Mouse (Mus musculus) kidney, postnatal 36 days (tissue): ENCODE measurements around the gene Ints3.

Experiments used
- DNase-seq, 2 experiments: peaks; one replicate each; pipeline ENCODE4 v3.0.0; 2021 to 2022; ENCODE audit warnings: mixed read lengths in 2 of 2

Ints3 gene

GRCm38 (mm10) chr3:90433381-90434020 is at the start of gene Ints3:
TSS of gene Ints3 (minus strand) at chr3:90433622.
- peak; percentile 99 to 100 for DNase-seq

- DNase-seq = peak; percentile 95 to 97
These were observed 42.6 kb upstream of the Ints3 start, which contains the start of gene Ilf2 for GRCm38 (mm10) chr3:90475831-90476611. TSS of gene Ilf2 (plus strand) at chr3:90476126.

GRCm38 (mm10) chr3:90475151-90475830 is 41.9 kb upstream of the Ints3 start:
- DNase-seq = no peak

GRCm38 (mm10) chr3:90472213-90472612 is 38.8 kb upstream of the Ints3 start:
- DNase-seq = peak; percentile 65 to 77

- DNase-seq = no peak
These were observed 34.3 kb upstream of the Ints3 start for GRCm38 (mm10) chr3:90467618-90468300.

GRCm38 (mm10) chr3:90466311-90466766 is 32.9 kb upstream of the Ints3 start:
- DNase-seq = peak; percentile 76 to 79

- peak; percentile 69 to 72 for DNase-seq
These were observed 32.4 kb upstream of the Ints3 start, which contains the start of gene Npr1 for GRCm38 (mm10) chr3:90465686-90466310. TSS of gene Npr1 (minus strand) at chr3:90465866.

GRCm38 (mm10) chr3:90465081-90465685 is 31.8 kb upstream of the Ints3 start:
- DNase-seq = peak in 1 of 2 experiments; percentile 51

- peak; percentile 27 to 49 for DNase-seq
These were observed 31.2 kb upstream of the Ints3 start for GRCm38 (mm10) chr3:90464552-90465080.

- DNase-seq = no peak
These were observed 29.2 kb upstream of the Ints3 start for GRCm38 (mm10) chr3:90462579-90462978.

- DNase-seq = no peak
These were observed 28.5 kb upstream of the Ints3 start for GRCm38 (mm10) chr3:90461935-90462334.

GRCm38 (mm10) chr3:90460315-90460714 is 26.9 kb upstream of the Ints3 start:
- peak in 1 of 2 experiments; percentile 31 for DNase-seq

GRCm38 (mm10) chr3:90459727-90460126 is 26.3 kb upstream of the Ints3 start:
- no peak for DNase-seq

- no peak for DNase-seq
These were observed 21.5 kb upstream of the Ints3 start for GRCm38 (mm10) chr3:90454931-90455330.

- no peak for DNase-seq
These were observed 18.1 kb upstream of the Ints3 start for GRCm38 (mm10) chr3:90451396-90452095.

GRCm38 (mm10) chr3:90450874-90451273 is 17.5 kb upstream of the Ints3 start:
- no peak for DNase-seq

GRCm38 (mm10) chr3:90448626-90449025 is 15.2 kb upstream of the Ints3 start:
- DNase-seq = peak in 1 of 2 experiments; percentile 45

GRCm38 (mm10) chr3:90447123-90447494 is 13.7 kb upstream of the Ints3 start:
- DNase-seq = peak; percentile 47 to 58

- peak; percentile 89 to 92 for DNase-seq
These were observed 13.1 kb upstream of the Ints3 start for GRCm38 (mm10) chr3:90446389-90447122.
